Mouse (Mus musculus) splenic B cell, adult 2 months (primary cell): Measurements from ENCODE around the gene St3gal4.
A peak's percentile ranks its signal among the peaks of the same experiment; 100 is the strongest.

Experiments used
- DNase-seq: peaks from one replicate; pipeline ENCODE4 v3.0.0-alpha.2; 2011; ENCODE audit warnings: low read depth, low spot score
- H3K27me3 ChIP-seq: 2 replicates; pipeline ENCODE4 v1.6.1; 2012; ENCODE audit warnings: mild to moderate bottlenecking, low read length, moderate library complexity, mixed read lengths; ENCODE audit not compliant: control insufficient read depth, poor library complexity, insufficient read depth, severe bottlenecking
- H3K36me3 ChIP-seq: 2 replicates; pipeline ENCODE4 v1.6.1; 2012; ENCODE audit warnings: mild to moderate bottlenecking, low read length, moderate library complexity, mixed read lengths; ENCODE audit not compliant: control insufficient read depth, poor library complexity, insufficient read depth, severe bottlenecking

St3gal4 gene

GRCm38 (mm10) chr9:35118563-35118962 lies 505 bp downstream of the St3gal4 start:
- Histone ChIP-seq H3K36me3 (no peaks in the 10 kb centered on the region), H3K27me3 (no peaks in the 10 kb centered on the region)
- DNase-seq: no peak

- Histone ChIP-seq H3K27me3 (no peaks in the 10 kb centered on the region), H3K36me3 (no peaks in the 10 kb centered on the region)
- DNase-seq: peak; percentile 15
Measured at GRCm38 (mm10) chr9:35117384-35118295, 1.4 kb downstream of the St3gal4 start.

GRCm38 (mm10) chr9:35116391-35117381 lies 2.4 kb downstream of the St3gal4 start:
- Histone ChIP-seq H3K36me3 (no peaks in the 10 kb centered on the region), H3K27me3 (no peaks in the 10 kb centered on the region)
- DNase-seq: peak; percentile 66

DNA sequence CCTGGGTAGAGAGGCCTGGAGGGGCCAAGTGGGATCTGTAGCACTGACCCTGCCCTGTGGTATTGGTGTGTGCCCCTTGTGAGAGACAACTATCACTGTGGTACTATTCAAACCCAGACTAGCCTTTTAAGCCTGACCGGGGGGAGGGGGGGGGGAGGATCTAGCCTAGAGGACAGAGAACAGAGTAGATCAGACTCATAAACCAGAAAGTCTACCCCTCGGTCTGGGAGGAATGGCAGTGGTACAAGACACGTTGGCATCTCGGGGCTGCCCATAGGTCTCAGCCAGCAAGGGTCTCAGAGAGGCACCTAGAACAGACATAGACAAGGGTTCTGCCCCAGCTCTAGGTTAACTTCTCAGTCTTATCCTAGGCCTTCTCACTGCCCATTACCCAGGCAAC lies 3.3 kb downstream of the St3gal4 start:
- Histone ChIP-seq H3K27me3 (no peaks in the 10 kb centered on the region), H3K36me3 (no peaks in the 10 kb centered on the region)
- no peak for DNase-seq

DNA sequence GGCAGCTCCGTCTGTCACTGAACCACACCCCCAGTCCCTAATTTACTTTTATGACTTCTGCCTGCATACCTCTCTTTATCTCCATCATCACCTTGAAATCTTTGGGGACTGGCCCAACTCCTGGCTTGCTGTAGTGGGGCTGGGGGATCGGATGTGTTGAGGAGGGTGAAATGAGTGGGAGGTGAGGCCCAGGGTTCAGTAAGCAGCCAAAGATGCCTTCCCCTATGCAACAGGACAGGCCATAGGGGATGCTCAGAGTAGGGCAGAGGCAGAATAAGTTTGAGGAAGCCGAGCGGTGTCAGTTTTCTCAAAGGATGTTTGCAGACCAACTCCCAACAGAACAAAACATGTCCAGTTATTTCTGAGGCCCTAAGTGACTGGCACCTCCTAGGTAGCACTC lies 3.8 kb downstream of the St3gal4 start:
- DNase-seq: no peak
- Histone ChIP-seq H3K27me3 (no peaks in the 10 kb centered on the region), H3K36me3 (no peaks in the 10 kb centered on the region)

DNA sequence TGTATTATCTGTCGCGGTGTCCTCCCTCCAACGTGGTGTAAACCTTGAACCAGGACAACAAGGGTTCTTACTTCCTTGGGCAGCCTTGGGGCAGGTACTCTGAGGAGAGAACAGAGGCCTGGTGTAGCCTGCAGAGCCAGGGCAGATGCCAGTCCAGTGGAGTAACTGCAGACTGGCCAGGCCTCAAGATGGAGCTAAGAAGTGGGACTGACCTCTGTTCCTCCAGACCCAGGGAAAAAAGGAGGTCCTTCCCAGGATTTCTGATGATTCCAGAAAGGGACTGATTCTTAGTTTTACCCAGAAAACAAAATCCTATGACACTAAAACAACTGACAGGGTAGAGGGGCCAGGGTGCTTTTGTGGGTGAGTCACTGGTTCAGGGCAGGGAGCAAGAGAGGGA lies 4.8 kb downstream of the St3gal4 start:
- Histone ChIP-seq H3K27me3 (no peaks in the 10 kb centered on the region), H3K36me3 (no peaks in the 10 kb centered on the region)
- no peak for DNase-seq

GRCm38 (mm10) chr9:35111941-35112595 lies 7.0 kb downstream of the St3gal4 start:
- H3K27me3 ChIP-seq: no peaks in the 10 kb centered on the region
- H3K36me3 ChIP-seq: no peaks in the 10 kb centered on the region
- DNase-seq: no peak

GRCm38 (mm10) chr9:35111446-35111845 lies 7.6 kb downstream of the St3gal4 start:
- DNase-seq: no peak

DNA sequence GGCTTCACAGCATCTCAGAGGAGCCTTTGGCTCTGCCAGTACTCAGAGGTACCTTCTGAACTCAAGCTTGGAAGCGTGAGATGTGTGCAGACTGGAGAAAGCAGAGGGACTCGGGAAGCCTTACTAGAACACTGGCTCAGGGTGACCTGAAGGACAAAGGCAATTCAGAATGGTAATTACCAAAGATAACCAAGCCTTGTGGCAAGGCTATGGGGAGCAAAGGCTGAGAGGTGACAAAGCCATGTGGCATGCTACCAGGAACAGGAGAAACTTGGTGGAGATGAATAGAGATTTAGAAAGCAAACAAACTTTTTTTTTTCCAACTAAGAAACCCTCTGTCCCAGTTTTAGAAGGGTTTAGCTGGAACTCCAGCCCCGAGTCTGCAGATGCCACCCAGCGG lies 8.5 kb downstream of the St3gal4 start:
- Histone ChIP-seq H3K36me3 (no peaks in the 10 kb centered on the region), H3K27me3 (no peaks in the 10 kb centered on the region)
- no peak for DNase-seq

More at GRCm38 (mm10) chr9:35111446-35111845, 7.6 kb downstream of the St3gal4 start:
- Histone ChIP-seq H3K27me3 (no peaks in the 10 kb centered on the region), H3K36me3 (no peaks in the 10 kb centered on the region)

- H3K36me3 ChIP-seq: no peaks in the 10 kb centered on the region
- no peaks in the 10 kb centered on the region for H3K27me3 ChIP-seq
- no peak for DNase-seq
Measured at GRCm38 (mm10) chr9:35110051-35110450, 9.0 kb downstream of the St3gal4 start.

GRCm38 (mm10) chr9:35108916-35109315 lies 10.2 kb downstream of the St3gal4 start:
- no peak for DNase-seq
- Histone ChIP-seq H3K36me3 (no peaks in the 10 kb centered on the region), H3K27me3 (no peaks in the 10 kb centered on the region)

- DNase-seq: no peak
- H3K36me3 ChIP-seq: no peaks in the 10 kb centered on the region
- no peaks in the 10 kb centered on the region for H3K27me3 ChIP-seq
Measured at GRCm38 (mm10) chr9:35108066-35108465, 11.0 kb downstream of the St3gal4 start.

GRCm38 (mm10) chr9:35107396-35107795 lies 11.7 kb downstream of the St3gal4 start:
- DNase-seq: no peak
- Histone ChIP-seq H3K36me3 (no peaks in the 10 kb centered on the region), H3K27me3 (no peaks in the 10 kb centered on the region)
